Mouse (Mus musculus): ENCODE measurements around the gene Lrfn2. TPM values are rescaled to one million over a fixed set of nuclear protein-coding genes. Genes with fewer than 3 reads are reported as not detected.

The Lrfn2 gene
- total RNA-seq, 2 experiments from 2014 or later = 0.38 to 0.47 TPM

- intact Hi-C loops (cut with DNase I) = no loop called here
Measured at GRCm38 (mm10) chr17:49111399-49111798, 179.2 kb downstream of the Lrfn2 start.

DNA sequence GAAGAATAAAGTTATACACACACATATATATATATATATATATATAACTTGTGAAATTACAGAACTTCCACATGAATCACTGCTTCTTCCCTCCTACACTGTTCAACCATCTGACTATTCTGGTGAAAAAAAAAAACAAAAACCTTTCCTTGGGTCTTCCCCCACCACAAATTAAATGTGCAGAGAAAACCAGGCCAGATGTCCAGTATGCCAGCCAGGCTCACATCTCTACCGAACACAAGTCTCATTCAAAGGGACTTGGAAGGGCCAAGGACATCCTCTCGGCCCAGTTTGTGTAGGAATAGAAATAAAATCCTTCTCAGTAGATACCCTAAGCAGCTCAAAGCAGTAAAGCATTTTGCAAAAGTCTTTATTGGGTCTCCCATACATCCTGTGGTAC is 179.7 kb downstream of the Lrfn2 start:
- no peak for DNase-seq
- intact Hi-C loops (cut with DNase I) = no loop called here

More at GRCm38 (mm10) chr17:49111399-49111798, 179.2 kb downstream of the Lrfn2 start:
- DNase-seq = no peak

GRCm38 (mm10) chr17:49113336-49113735 is 181.2 kb downstream of the Lrfn2 start:
- no peak for DNase-seq
- intact Hi-C loops (cut with DNase I) = no loop called here

DNA sequence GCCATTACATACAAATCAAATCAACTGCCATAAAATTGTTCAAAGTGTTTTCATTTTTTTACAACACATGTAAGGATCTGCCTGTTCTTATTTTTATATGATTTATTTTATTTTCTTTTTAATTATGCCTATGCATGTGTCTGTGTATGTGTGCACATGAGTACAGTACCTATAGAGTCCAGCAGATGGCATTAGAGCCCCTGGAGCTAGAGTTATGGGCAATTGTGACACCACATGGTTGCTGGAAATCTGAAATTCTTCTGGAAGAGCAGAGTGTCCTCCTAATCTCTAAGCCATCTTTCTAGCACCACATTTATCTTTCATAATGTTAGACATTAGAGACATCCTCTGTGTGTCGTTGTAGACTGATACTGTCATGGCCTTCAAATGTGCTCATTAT is 192.0 kb downstream of the Lrfn2 start:
- intact Hi-C loops (cut with DNase I) = no loop called here
- no peak for DNase-seq

DNA sequence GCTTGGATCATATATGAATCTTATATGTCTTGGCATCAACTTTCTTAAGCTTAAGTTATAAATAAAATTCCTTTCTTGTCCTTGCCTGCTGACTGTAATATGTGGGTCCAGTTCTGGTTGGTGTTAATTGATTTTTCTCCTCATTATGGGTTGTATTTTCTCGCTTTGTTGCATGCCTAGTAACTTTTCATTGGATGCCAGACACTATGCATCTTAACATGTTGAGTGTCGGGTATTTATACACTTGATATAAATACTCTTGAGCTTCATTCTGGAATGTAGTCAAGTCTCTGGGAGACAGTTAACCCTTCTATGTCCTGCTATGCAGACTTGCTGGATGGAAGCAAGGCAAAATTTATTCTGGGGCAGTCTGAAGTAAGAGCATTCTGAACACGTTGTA is 192.5 kb downstream of the Lrfn2 start:
- DNase-seq = no peak
- intact Hi-C loops (cut with DNase I) = no loop called here

Small RNAs within 50 kb of the gene (microRNA-seq; reads per million reads assigned to microRNA genes)
- gene Gm44304 (ENCODE audit: borderline number of aligned reads in 2 of 2) = 0 reads per million in 2 experiments
